In genomic region chr2:31341726-31342535, GRCm38 (mm10) we compare ENCODE assay signal across 19 mouse cellular contexts. TPM values are rescaled to one million over a fixed set of nuclear protein-coding genes. Genes with fewer than 3 reads are reported as not detected.
DNase-seq lines count a peak whose midpoint lies in the region; ATAC-seq and TF ChIP-seq lines count a peak whose summit lies in the region.
"Had no signal": no experiment of that assay in that cellular context is flagged by ENCODE, and none has a peak within 500 bp of the region (broad histone marks: within the 10 kb centered on the region; RNA-seq: fewer than 3 reads in every experiment).

No protein-coding gene starts in this region.

- WGBS in heart, postnatal 0 days: 20% methylated on average over 8 of the region's 8 CpGs
- WGBS in hindbrain, embryonic 16.5 days: 68% methylated on average over 8 of the region's 8 CpGs

- H3K27ac ChIP-seq in heart, postnatal 0 days (ENCODE audit: low read depth): peak overlapping the region; percentile 1; the same call in 1 of the 2 replicates
- no peak overlapping the region for H3K27ac ChIP-seq in hindbrain, embryonic 16.5 days (ENCODE audit: low read depth, low read length)
- H3K27ac ChIP-seq: embryonic facial prominence, embryonic 12.5 days; stomach, postnatal 0 days had no signal

- peaks cover 23% of the 10 kb centered on the region for H3K27me3 ChIP-seq in heart, postnatal 0 days (ENCODE audit: control insufficient read depth, insufficient read depth, low read length)
- H3K27me3 ChIP-seq in hindbrain, embryonic 16.5 days (replicated peaks; ENCODE audit: control insufficient read depth, insufficient read depth, low read length): no peaks in the 10 kb centered on the region

- DNase-seq in gastrocnemius, adult 8-10 months (ENCODE audit: low spot score in 2 of 2): peak; percentile 35 to 54
- no peak for DNase-seq in gastrocnemius, postnatal 4 days (ENCODE audit: low spot score in 2 of 2)
- peak; percentile 48 to 56 for DNase-seq in heart, adult 9 months (ENCODE audit: low spot score in 2 of 2)
- peak; percentile 58 for DNase-seq in heart, postnatal 0 days (ENCODE audit: low spot score)
- DNase-seq in thymus, postnatal 4 days: no peak
- DNase-seq in urinary bladder, adult 18-20 months (ENCODE audit: low spot score in 2 of 2): no peak
- DNase-seq: adrenal gland, postnatal 10 days; cerebellum, adult 18-20 months; layer of hippocampus, postnatal 36 days; liver; liver, postnatal 0 days; spleen, adult 18-20 months; thymus, postnatal 14 days had no signal

- H3K9ac ChIP-seq in heart, postnatal 0 days (replicated peaks; ENCODE audit: low read depth, low read length): no peak overlapping the region
- no peak overlapping the region for H3K9ac ChIP-seq in hindbrain, embryonic 16.5 days (ENCODE audit: low read depth, low read length)
- H3K9ac ChIP-seq: embryonic facial prominence, embryonic 12.5 days; liver, postnatal 0 days had no signal

- TF ChIP-seq CTCF in heart, postnatal 0 days (IDR thresholded peaks at IDR 0.05; ENCODE audit: low read depth): no peak

- no peaks in the 10 kb centered on the region for H3K36me3 ChIP-seq in heart, postnatal 0 days (replicated peaks; ENCODE audit: control insufficient read depth, insufficient read depth, low read length)
- H3K36me3 ChIP-seq in hindbrain, embryonic 16.5 days (ENCODE audit: control insufficient read depth, insufficient read depth, low read length): no peaks in the 10 kb centered on the region
- H3K36me3 ChIP-seq: embryonic facial prominence, embryonic 12.5 days had no signal

- peaks cover 25% of the 10 kb centered on the region for H3K4me1 ChIP-seq in heart, postnatal 0 days (ENCODE audit: control insufficient read depth, insufficient read depth)
- H3K4me1 ChIP-seq in hindbrain, embryonic 16.5 days (ENCODE audit: control insufficient read depth, insufficient read depth, low read depth, low read length): peaks cover 3% of the 10 kb centered on the region; the same call in 1 of the 2 replicates

- peak; percentile 92 for TF ChIP-seq EP300 in heart, postnatal 0 days (IDR thresholded peaks at IDR 0.05; ENCODE audit: low read depth)

- no peak overlapping the region for H3K4me3 ChIP-seq in heart, postnatal 0 days (ENCODE audit: low read depth, low read length)
- no peak overlapping the region for H3K4me3 ChIP-seq in hindbrain, embryonic 16.5 days (ENCODE audit: low read length)
- H3K4me3 ChIP-seq: embryonic facial prominence, embryonic 12.5 days had no signal

- H3K9me3 ChIP-seq in heart, postnatal 0 days (replicated peaks; ENCODE audit: control insufficient read depth, low read length): no peaks in the 10 kb centered on the region
- no peaks in the 10 kb centered on the region for H3K9me3 ChIP-seq in hindbrain, embryonic 16.5 days (ENCODE audit: control insufficient read depth, low read length)
- H3K9me3 ChIP-seq: embryonic facial prominence, embryonic 12.5 days had no signal

- no peak overlapping the region for H3K4me2 ChIP-seq in heart, postnatal 0 days (ENCODE audit: low read depth, low read length)
- H3K4me2 ChIP-seq in hindbrain, embryonic 16.5 days (ENCODE audit: low read length): no peak overlapping the region
- H3K4me2 ChIP-seq: embryonic facial prominence, embryonic 12.5 days had no signal

- ATAC-seq in heart, postnatal 0 days (ENCODE audit: insufficient read depth, low read depth): peak; percentile 84
- no peak for ATAC-seq in hindbrain, embryonic 16.5 days
- ATAC-seq: inflammation-experienced regulatory T-cells, adult 6 months; liver, postnatal 0 days had no signal

RNA-seq across cellular contexts. Expression of gene Hmcn2, which starts 27.7 kb away (rescaled TPM):
- total RNA-seq in gastrocnemius, adult 8-10 months (2022): 10 to 100 TPM; 14.5 to 18.4 (median 17.5) TPM
- 10 to 100 TPM; 45.3 to 47.6 TPM for total RNA-seq in gastrocnemius, postnatal 4 days (2021)
- total RNA-seq in heart, postnatal 0 days (2014; rRNA removed; ENCODE audit: low replicate concordance): 0.35 and 3.1 TPM in 2 replicates
- polyA plus RNA-seq in heart, postnatal 0 days (2015; fragmentation: Nextera tagmentation; extraction: Ambion mirVana): 0.67 and 0.77 TPM in 2 replicates
- polyA plus RNA-seq in hindbrain, embryonic 16.5 days (2015; fragmentation: Nextera tagmentation; extraction: Ambion mirVana): 0.30 TPM in 2 replicates
- total RNA-seq: hematopoietic stem cell, adult 5-6 weeks had no signal
- polyA plus RNA-seq: kidney, embryonic 14.5 days had no signal

Comparison
In these comparisons a context has a peak if more than half of its experiments do, and no peak if none do; other contexts are left out.
1. DNase-seq: peak in gastrocnemius, adult 8-10 months (2 of 2), heart, adult 9 months (2 of 2) and heart, postnatal 0 days (single experiment); none in gastrocnemius, postnatal 4 days (0 of 2), thymus, postnatal 4 days (single experiment) and urinary bladder, adult 18-20 months (0 of 2).